Mouse (Mus musculus): ENCODE data around the gene Olfr1062.

DNA sequence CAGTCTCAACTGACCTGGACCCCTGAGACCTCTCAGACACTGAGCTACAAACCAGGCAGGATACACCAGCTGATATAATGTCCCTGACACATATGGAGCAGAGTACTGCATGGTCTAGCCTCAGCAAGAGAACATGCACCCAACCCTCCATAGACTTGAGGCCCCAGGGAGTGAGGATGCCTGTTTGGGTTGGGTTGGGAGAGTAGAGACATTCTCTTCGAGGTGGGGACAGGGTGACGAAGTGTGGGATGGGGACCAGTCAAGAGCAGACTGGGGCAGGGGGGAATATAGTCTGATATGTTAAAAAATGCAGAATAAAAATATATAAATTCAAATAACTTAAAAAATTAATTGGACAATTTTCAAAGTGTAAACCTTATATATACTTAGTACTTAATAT lies 31.4 kb downstream of the Olfr1062 start:
- TF ChIP-seq CTCF (IDR thresholded peaks at IDR 0.05; ENCODE audit: borderline replicate concordance, insufficient read depth, low read depth, low read length) (no peak), POLR2A (IDR thresholded peaks at IDR 0.05; ENCODE audit: borderline replicate concordance, insufficient read depth, low read length) (no peak)
